Mouse (Mus musculus): ENCODE measurements around the gene Prss57. TPM values are rescaled to one million over a fixed set of nuclear protein-coding genes. Genes with fewer than 3 reads are reported as not detected.

The Prss57 gene
- polyA plus RNA-seq, 1 experiment from 2014 or later = 0.06 TPM

DNA sequence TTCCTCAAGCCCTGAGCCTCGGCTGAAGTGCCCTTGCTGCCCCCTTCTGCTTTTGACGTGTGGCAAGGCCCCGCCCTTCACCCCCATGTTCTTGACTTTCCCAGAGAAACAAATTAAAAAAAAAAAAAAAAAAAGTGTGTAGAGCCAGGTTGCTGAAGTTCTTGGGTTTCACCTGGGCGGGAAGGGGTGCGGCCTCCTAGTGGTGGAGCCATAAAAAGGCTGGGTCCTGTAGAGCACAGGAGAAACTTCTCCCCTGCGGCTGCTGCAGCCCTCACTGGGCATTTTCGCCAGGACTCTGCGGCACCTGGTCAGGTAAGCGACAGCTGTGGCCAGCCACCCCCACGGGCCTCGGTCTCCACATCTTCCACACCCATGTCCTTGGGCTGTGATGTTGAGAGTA is 30.0 kb upstream of the Prss57 start, which contains the start of gene Misp:
Misp (plus strand) TSS at position 208 of the 400 bp plus-strand sequence.
- Histone ChIP-seq H3K9me3 (no peaks in the 10 kb centered on the region; the same call in 1 of the 2 replicates), H3K36me3 (peaks cover 35% of the 10 kb centered on the region), H3K27ac (no peak within 1 kb of the TSS), H3K27me3 (no peaks in the 10 kb centered on the region), H3K4me1 (peaks cover 15% of the 10 kb centered on the region), H3K9ac (no peak within 1 kb of the TSS), H3K4me3 (no peak within 1 kb of the TSS), H3K4me2 (replicated peaks) (no peak within 1 kb of the TSS)
- ATAC-seq (ENCODE audit: insufficient number of reproducible peaks, insufficient read depth, low FRiP score, low TSS enrichment) = no peak
- 59% methylated on average over 11 of the region's 11 CpGs for WGBS

DNA sequence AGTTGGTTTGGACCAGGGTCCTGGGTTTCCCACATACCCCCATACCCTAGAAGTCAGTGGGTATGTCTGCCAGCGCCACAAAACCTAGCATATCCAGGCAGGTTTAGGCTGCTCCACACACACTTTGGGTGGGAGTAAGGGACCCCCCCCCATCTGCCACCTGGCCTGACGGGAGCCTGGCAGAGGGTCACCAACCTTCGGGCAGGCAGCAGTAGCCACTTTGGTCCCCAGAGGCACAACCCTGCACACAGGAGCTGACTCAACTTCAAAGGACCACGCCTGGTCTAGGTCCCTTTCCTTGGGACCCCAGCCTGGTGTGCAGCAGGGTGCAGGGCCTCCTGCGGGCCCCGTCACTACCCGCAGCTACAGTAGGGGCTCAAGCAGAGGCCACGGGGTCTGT is 29.5 kb upstream of the Prss57 start:
- WGBS = 79% methylated on average over 8 of the region's 8 CpGs
- no peaks in the 10 kb centered on the region for H3K9me3 ChIP-seq
- no peak for ATAC-seq (ENCODE audit: insufficient number of reproducible peaks, insufficient read depth, low FRiP score, low TSS enrichment)
- H3K27me3 ChIP-seq = no peaks in the 10 kb centered on the region
- peaks cover 40% of the 10 kb centered on the region for H3K36me3 ChIP-seq
- H3K9ac ChIP-seq = no peak overlapping the region
- peaks cover 15% of the 10 kb centered on the region for H3K4me1 ChIP-seq
- no peak overlapping the region for H3K4me3 ChIP-seq
- no peak overlapping the region for H3K27ac ChIP-seq
- no peak overlapping the region for H3K4me2 ChIP-seq (replicated peaks)

DNA sequence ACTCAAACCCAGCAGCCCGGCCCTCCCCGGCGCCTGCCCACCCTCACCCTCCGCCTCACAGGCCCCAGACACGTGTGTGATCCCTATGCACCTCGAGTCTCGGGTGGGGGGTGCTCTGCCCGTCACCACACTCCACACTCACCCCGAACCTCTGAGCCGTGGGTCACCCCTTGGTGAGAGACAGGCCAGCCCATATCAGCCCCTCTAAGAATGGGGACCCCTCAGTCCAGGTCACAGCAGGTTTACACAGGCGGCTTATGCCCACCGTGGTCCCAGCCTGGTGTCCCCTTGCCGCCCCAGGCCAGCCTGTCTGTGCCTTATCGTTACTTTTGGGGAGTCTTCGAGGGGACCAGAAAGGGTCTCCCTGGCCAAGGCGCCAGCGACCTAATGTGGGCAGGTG is 28.8 kb upstream of the Prss57 start:
- 90% methylated on average over 17 of the region's 17 CpGs for WGBS
- H3K9ac ChIP-seq = no peak overlapping the region

DNA sequence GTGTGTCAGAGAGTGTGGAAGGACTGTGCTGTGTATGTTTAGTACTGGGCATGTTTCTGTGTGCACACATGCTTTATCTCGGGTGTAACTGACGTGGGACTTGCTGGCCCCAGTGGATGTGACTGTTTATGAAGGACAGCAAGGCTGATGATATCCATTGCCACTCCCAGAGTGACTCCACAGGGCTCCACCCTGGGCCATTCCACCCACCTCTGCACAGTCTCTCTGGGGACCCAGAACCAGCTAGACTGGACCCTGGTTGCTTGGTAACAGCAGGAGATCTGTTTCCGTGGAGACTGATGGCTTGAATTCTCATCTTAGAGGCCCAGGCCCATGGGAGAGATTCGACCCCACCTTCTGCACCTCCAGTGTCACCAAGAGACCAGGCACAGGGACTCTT is 27.5 kb upstream of the Prss57 start:
- 68% methylated on average over 4 of the region's 4 CpGs for WGBS
- H3K9me3 ChIP-seq = no peaks in the 10 kb centered on the region
- no peak overlapping the region for H3K4me3 ChIP-seq
- H3K27me3 ChIP-seq = no peaks in the 10 kb centered on the region
- H3K4me1 ChIP-seq = peaks cover 15% of the 10 kb centered on the region
- no peak for ATAC-seq (ENCODE audit: insufficient number of reproducible peaks, insufficient read depth, low FRiP score, low TSS enrichment)
- no peak overlapping the region for H3K4me2 ChIP-seq (replicated peaks)
- H3K9ac ChIP-seq = no peak overlapping the region
- peaks cover 44% of the 10 kb centered on the region for H3K36me3 ChIP-seq
- no peak overlapping the region for H3K27ac ChIP-seq

More for the DNA sequence above, 28.8 kb upstream of the Prss57 start:
- no peaks in the 10 kb centered on the region for H3K27me3 ChIP-seq
- ATAC-seq (ENCODE audit: insufficient number of reproducible peaks, insufficient read depth, low FRiP score, low TSS enrichment) = no peak
- H3K27ac ChIP-seq = no peak overlapping the region
- no peak overlapping the region for H3K4me3 ChIP-seq
- H3K36me3 ChIP-seq = peaks cover 44% of the 10 kb centered on the region
- peaks cover 15% of the 10 kb centered on the region for H3K4me1 ChIP-seq
- no peak overlapping the region for H3K4me2 ChIP-seq (replicated peaks)
- H3K9me3 ChIP-seq = no peaks in the 10 kb centered on the region

DNA sequence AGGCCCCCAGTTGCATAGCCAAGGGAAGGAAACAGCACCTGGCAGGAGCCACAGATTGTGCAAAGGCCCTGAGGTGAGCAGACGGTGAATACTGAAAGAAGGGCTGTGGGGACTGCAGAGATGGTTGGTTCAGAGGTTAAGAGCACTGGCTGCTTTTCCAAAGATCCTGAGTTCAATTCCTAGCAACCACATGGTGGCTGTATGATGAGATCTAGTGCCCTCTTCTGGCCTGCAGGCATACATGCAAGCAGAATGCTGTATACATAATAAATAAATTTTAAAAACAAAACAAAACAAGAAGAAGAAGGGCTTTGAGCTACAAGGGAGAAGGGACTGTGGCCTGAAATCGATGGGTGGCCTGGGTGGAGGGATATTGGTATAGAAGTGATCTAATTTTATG is 26.4 kb upstream of the Prss57 start:
- Histone ChIP-seq H3K27ac (no peak overlapping the region), H3K27me3 (no peaks in the 10 kb centered on the region), H3K4me1 (peaks cover 5% of the 10 kb centered on the region; the same call in 1 of the 2 replicates), H3K4me2 (replicated peaks) (no peak overlapping the region), H3K9ac (no peak overlapping the region), H3K9me3 (no peaks in the 10 kb centered on the region), H3K36me3 (peaks cover 49% of the 10 kb centered on the region), H3K4me3 (no peak overlapping the region)
- WGBS = 78% methylated on average over 2 of the region's 2 CpGs
- ATAC-seq (ENCODE audit: insufficient number of reproducible peaks, insufficient read depth, low FRiP score, low TSS enrichment) = no peak

DNA sequence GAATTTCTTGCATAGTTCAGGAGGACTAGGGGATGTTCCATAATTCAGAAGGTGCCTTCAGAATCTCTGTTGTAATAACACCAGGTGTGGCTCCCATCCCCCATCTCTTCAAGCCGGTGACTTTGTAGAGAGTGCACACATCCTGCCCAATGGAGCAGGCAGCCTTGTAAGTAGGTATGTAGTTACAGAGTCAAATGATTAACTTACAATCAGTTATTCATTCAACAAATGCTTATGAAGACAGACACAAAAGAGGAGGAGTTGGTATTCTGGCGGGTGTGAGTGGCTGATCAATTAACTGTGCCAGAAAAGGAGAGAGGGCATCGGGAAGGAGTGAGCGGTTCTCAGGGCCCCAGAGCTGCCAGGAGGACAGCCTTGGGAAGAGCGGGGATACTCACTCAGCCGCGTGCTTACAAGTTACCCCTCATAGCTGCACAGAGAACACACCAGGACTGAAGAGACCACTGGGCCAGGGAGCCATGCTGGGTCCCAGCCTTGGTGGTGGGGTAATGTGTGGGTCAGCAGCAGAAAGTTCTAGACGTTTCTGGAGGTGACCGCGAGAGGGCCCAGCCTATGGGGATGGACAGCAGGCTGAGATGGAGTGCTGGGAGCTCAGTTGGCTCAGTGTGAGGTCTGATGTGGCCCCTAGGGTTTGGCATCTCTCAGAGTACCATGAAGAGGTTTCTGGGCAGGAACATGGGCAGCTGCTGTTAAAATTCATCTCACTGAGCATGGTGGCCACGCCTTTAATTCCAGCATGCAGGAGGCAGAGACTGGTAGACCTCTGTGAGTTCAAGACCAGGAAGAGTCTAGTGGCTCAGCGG is 25.1 kb upstream of the Prss57 start:
- WGBS = 90% methylated on average over 12 of the region's 12 CpGs
- no peak overlapping the region for H3K9ac ChIP-seq
- 0 out of 2 replicates have a peak overlapping the region, but pooled peaks have one; percentile 1 for H3K27ac ChIP-seq
- no peak overlapping the region for H3K4me2 ChIP-seq (replicated peaks)
- peaks cover 60% of the 10 kb centered on the region for H3K36me3 ChIP-seq
- ATAC-seq (ENCODE audit: insufficient number of reproducible peaks, insufficient read depth, low FRiP score, low TSS enrichment) = no peak
- no peak overlapping the region for H3K4me3 ChIP-seq
- H3K27me3 ChIP-seq = no peaks in the 10 kb centered on the region
- H3K9me3 ChIP-seq = no peaks in the 10 kb centered on the region
- H3K4me1 ChIP-seq = no peaks in the 10 kb centered on the region

DNA sequence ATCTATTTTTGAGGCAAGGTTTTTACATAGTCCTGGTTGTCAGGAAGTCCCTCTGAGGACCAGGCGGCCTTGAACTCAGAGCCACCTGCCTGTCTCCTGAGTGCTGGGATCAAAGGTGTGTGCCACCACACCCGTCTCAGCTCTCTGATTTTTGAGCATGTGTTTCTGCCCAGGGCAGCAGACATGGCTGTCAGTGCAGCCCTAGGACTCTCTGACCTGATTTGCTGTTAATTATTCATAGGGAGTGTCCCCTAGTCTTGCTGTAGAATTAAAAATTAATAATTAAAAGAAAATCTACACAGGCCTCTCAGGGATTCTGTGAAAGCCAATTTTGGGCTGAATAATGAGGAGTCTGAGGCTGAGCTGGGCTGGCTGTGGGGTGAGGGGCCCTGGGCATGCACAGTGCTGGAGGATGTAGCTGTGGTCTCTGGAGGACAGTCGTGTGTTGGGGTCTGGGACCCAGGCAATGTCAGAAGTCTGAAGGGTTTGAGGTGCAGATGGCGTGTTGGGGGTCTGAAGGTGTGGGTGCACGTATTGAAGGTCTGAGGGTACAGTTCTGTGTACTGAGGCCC is 23.6 kb upstream of the Prss57 start:
- 84% methylated on average over 5 of the region's 5 CpGs for WGBS
- Histone ChIP-seq H3K4me2 (replicated peaks) (no peak overlapping the region), H3K4me1 (no peaks in the 10 kb centered on the region), H3K36me3 (peaks cover 62% of the 10 kb centered on the region), H3K27ac (no peak overlapping the region), H3K9me3 (no peaks in the 10 kb centered on the region), H3K27me3 (no peaks in the 10 kb centered on the region), H3K4me3 (no peak overlapping the region), H3K9ac (no peak overlapping the region)
- no peak for ATAC-seq (ENCODE audit: insufficient number of reproducible peaks, insufficient read depth, low FRiP score, low TSS enrichment)

DNA sequence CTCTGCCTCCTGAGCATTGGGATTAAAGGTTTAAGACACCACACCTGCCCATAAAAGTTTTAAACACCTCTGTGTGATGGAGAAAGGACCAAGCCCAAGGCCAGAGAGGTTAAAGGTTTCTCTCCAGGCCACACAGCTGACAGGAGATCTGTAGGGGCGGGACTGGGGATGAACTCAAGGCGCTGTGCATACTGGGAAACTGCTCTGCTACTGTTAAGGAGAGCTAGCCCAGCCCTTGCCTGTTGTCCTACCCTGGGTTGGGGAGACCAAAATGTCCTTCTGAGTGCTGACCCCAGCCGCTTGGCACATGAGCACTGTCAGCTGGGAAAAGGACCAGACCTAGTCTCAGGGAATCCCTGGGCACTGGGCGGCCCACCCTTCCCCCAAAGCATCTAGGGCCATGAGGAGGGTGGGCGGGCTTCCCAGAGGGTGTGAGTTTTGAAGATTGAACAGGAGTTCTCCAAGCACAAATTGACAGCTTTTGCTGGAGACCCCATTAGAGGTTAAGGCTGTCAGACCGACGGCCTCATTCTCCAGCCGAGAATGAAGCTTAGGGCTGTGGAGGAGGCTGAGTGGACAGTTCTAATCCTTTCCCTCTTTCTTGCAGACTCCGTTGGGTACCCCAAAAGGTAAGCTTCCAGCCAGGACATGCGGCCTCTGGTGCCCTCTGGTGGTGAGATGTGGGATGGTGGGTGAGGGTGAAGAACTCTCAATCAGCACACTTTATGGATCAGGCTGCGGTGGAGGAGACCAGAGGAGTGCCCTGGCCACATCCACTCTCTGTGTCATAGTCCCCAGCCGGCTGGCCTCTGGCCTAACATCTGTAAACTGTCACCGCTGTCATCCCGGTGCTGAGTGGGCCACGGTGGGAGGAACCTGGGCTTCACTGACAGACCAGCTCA is 21.2 kb upstream of the Prss57 start:
- H3K4me3 ChIP-seq = no peak overlapping the region
- H3K27ac ChIP-seq = no peak overlapping the region
- ATAC-seq (ENCODE audit: insufficient number of reproducible peaks, insufficient read depth, low FRiP score, low TSS enrichment) = no peak; the same call in 1 of the 2 replicates
- H3K9ac ChIP-seq = no peak overlapping the region
- H3K36me3 ChIP-seq = peaks cover 65% of the 10 kb centered on the region
- H3K27me3 ChIP-seq = no peaks in the 10 kb centered on the region
- H3K9me3 ChIP-seq = no peaks in the 10 kb centered on the region
- H3K4me2 ChIP-seq (replicated peaks) = no peak overlapping the region
- H3K4me1 ChIP-seq = 0 out of 2 replicates have a peak, but pooled peaks cover 4% of the 10 kb centered on the region
- WGBS = 27% methylated on average over 15 of the region's 15 CpGs

DNA sequence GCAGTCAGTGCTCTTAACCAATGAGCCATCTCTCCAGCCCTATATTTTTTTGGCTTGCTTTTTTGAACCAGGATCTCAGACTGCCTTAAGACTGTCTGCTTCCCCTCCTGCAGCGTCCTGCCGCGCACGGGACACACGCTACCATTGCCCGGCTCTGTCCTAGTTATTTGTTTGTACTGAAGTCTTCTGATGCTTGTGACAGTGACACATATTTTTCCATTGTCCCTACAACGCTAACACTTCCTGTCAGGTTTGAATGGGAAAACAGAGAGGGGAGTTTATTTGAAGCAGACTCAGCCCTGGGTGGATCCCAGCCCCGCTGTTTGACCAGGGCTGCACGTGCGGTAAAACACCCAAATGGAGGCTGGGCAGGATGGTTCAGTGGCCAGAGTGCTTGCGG is 18.0 kb upstream of the Prss57 start:
- Histone ChIP-seq H3K27ac (peak overlapping the region; percentile 55), H3K9me3 (no peaks in the 10 kb centered on the region), H3K4me3 (no peak overlapping the region), H3K27me3 (no peaks in the 10 kb centered on the region), H3K4me1 (peaks cover 17% of the 10 kb centered on the region), H3K36me3 (peaks cover 45% of the 10 kb centered on the region), H3K9ac (no peak overlapping the region), H3K4me2 (replicated peaks) (no peak overlapping the region)
- no peak for ATAC-seq (ENCODE audit: insufficient number of reproducible peaks, insufficient read depth, low FRiP score, low TSS enrichment)
- WGBS = 88% methylated on average over 11 of the region's 11 CpGs

DNA sequence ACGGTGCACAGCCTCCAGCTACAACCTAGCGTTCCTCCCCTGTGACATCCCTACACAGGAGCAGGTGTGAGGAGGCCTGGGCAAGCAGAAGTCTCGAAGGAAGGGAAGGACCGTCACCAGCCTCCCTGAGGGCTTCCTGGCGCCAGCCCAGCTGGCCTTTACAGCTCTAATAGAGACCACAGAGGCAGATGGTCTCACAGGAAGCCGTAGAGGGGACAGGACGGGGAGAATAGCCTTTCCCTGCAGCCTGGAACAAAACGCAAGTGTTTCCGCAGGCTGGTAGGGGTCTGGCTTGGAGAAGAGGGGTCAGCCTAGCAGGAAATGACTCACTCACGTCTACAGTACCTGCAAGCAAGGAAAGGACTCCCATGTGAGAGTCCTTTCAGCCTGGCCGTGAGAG is 17.1 kb upstream of the Prss57 start:
- Histone ChIP-seq H3K9me3 (no peaks in the 10 kb centered on the region), H3K4me1 (peaks cover 26% of the 10 kb centered on the region), H3K27ac (peak overlapping the region; percentile 55), H3K27me3 (no peaks in the 10 kb centered on the region), H3K9ac (no peak overlapping the region), H3K36me3 (peaks cover 45% of the 10 kb centered on the region), H3K4me3 (no peak overlapping the region), H3K4me2 (replicated peaks) (no peak overlapping the region)
- WGBS = 40% methylated on average over 11 of the region's 11 CpGs
- ATAC-seq (ENCODE audit: insufficient number of reproducible peaks, insufficient read depth, low FRiP score, low TSS enrichment) = no peak

DNA sequence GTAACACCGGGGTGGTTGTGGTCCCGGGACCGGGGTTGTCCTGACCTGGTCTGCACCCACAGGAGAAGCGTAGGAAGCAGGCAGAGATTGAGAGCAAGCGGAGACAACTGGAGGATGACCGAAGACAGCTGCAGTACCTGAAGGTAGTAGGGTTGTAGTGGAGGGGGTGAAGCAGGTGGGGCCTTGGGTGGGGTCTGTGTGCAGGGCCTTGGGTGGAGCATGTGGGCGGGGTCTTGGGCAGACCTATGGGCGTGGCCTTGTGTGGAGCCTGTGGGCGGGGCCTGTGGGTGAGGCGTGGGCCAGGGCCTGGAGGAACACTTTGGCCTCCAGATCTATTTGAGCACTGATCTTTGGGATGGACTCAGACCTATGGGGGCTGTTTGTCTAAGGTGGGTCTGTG is 16.2 kb upstream of the Prss57 start:
- Histone ChIP-seq H3K4me3 (no peak overlapping the region), H3K36me3 (peaks cover 39% of the 10 kb centered on the region), H3K27ac (peak overlapping the region; percentile 47; the same call in 1 of the 2 replicates), H3K27me3 (no peaks in the 10 kb centered on the region), H3K9me3 (no peaks in the 10 kb centered on the region), H3K4me1 (peaks cover 34% of the 10 kb centered on the region), H3K4me2 (replicated peaks) (no peak overlapping the region), H3K9ac (no peak overlapping the region)
- 82% methylated on average over 10 of the region's 10 CpGs for WGBS
- no peak for ATAC-seq (ENCODE audit: insufficient number of reproducible peaks, insufficient read depth, low FRiP score, low TSS enrichment)
